Mouse (Mus musculus) liver, postnatal 0 days (tissue): ENCODE measurements around the gene Nr6a1.

Source experiments
- CTCF ChIP-seq: sonication (generic); IDR thresholded peaks from 2 replicates; pipeline ENCODE4 v1.5.1; 2016; ENCODE audit warnings: antibody characterized with exemption, low read depth
- EP300 ChIP-seq: IDR thresholded peaks from 2 replicates; pipeline ENCODE4 v1.6.1; 2016; ENCODE audit warnings: antibody characterized with exemption, low read depth, mild to moderate bottlenecking

GRCm38 (mm10) chr2:38864011-38864410 is 63.5 kb downstream of the Nr6a1 start:
- TF ChIP-seq EP300 (no peak), CTCF (peak; percentile 77)
